Mouse (Mus musculus) heart, embryonic 11.5 days (tissue): ENCODE measurements around the gene Ptpn5. TPM values are rescaled to one million over a fixed set of nuclear protein-coding genes. Genes with fewer than 3 reads are reported as not detected.

Source experiments
- ATAC-seq: fragments of 200-750 bp; cut with Nextera tagmentation; replicated peaks from 2 replicates; pipeline ENCODE4 v1.8.0; 2017; ENCODE audit warnings: moderate library complexity; ENCODE audit not compliant: insufficient number of reproducible peaks, low FRiP score, low TSS enrichment
- H3K27ac ChIP-seq: fragments of 300-500 bp; sonication (generic); 2 replicates; pipeline ENCODE4 v1.5.1; 2014; ENCODE audit warnings: mild to moderate bottlenecking, low read depth, low read length
- H3K27me3 ChIP-seq: fragments of 300-500 bp; sonication (generic); 2 replicates; pipeline ENCODE4 v1.6.1; 2014; ENCODE audit warnings: mild to moderate bottlenecking, low read length, mixed read lengths; ENCODE audit not compliant: control insufficient read depth, insufficient read depth
- H3K36me3 ChIP-seq: fragments of 300-500 bp; sonication (generic); 2 replicates; pipeline ENCODE4 v1.6.1; 2014; ENCODE audit warnings: mild to moderate bottlenecking, low read length, moderate library complexity, mixed read lengths; ENCODE audit not compliant: control insufficient read depth, insufficient read depth
- H3K4me1 ChIP-seq: fragments of 300-500 bp; sonication (generic); 2 replicates; pipeline ENCODE4 v1.6.1; 2014; ENCODE audit warnings: low read length; ENCODE audit not compliant: control insufficient read depth, insufficient read depth
- H3K4me2 ChIP-seq: fragments of 300-500 bp; sonication (generic); 2 replicates; pipeline ENCODE4 v1.6.1; 2014; ENCODE audit warnings: mild to moderate bottlenecking, moderate library complexity
- H3K4me3 ChIP-seq: fragments of 300-500 bp; sonication (generic); 2 replicates; pipeline ENCODE4 v1.5.1; 2014; ENCODE audit warnings: low read depth, low read length
- H3K9ac ChIP-seq: fragments of 300-500 bp; sonication (generic); 2 replicates; pipeline ENCODE4 v1.6.1; 2014; ENCODE audit warnings: mild to moderate bottlenecking, low read depth, low read length, moderate library complexity
- H3K9me3 ChIP-seq: fragments of 300-500 bp; sonication (generic); replicated peaks from 2 replicates; pipeline ENCODE4 v1.6.1; 2016; ENCODE audit warnings: low read length; ENCODE audit not compliant: control insufficient read depth
- whole genome bisulfite sequencing: fragments of 180-500 bp; shearing (Covaris S2); extraction: QIAGEN DNeasy Blood & Tissue Kit; methylation state at CpG from one replicate; pipeline ENCODE4 v1.1.7; 2014; ENCODE audit not compliant: insufficient replicate concordance; 5-methylcytosine and 5-hydroxymethylcytosine counted together
- polyA plus RNA-seq: library from polyadenylated mRNA; unstranded; fragments of >200 nt; fragmentation: Nextera tagmentation; extraction: Ambion mirVana; gene quantifications from 2 replicates; pipeline ENCODE4 v1.2.1, GENCODE M21; 2014

Gene Ptpn5
- polyA plus RNA-seq, 1 experiment from 2014 or later: 0.07 TPM

- H3K4me1 ChIP-seq: peaks cover 6% of the 10 kb centered on the region; the same call in 1 of the 2 replicates
- ATAC-seq: no peak
- peaks cover 62% of the 10 kb centered on the region for H3K27me3 ChIP-seq
- 28% methylated on average over 8 of the region's 8 CpGs for WGBS
- H3K4me3 ChIP-seq: no peak overlapping the region
- no peaks in the 10 kb centered on the region for H3K9me3 ChIP-seq
- H3K4me2 ChIP-seq: no peak overlapping the region
- H3K9ac ChIP-seq: no peak overlapping the region
- no peak overlapping the region for H3K27ac ChIP-seq
- no peaks in the 10 kb centered on the region for H3K36me3 ChIP-seq
These were observed 2.2 kb downstream of the Ptpn5 start for GRCm38 (mm10) chr7:47131258-47131657.

GRCm38 (mm10) chr7:47122026-47122425 lies 11.5 kb downstream of the Ptpn5 start:
- Histone ChIP-seq H3K4me2 (no peak overlapping the region), H3K9me3 (no peaks in the 10 kb centered on the region), H3K4me1 (no peaks in the 10 kb centered on the region), H3K9ac (no peak overlapping the region), H3K4me3 (no peak overlapping the region), H3K36me3 (no peaks in the 10 kb centered on the region), H3K27me3 (0 out of 2 replicates have a peak, but pooled peaks cover 1% of the 10 kb centered on the region), H3K27ac (no peak overlapping the region)
- no peak for ATAC-seq
- 85% methylated on average over 3 of the region's 3 CpGs for WGBS

GRCm38 (mm10) chr7:47116666-47117065 lies 16.8 kb downstream of the Ptpn5 start:
- Histone ChIP-seq H3K27me3 (0 out of 2 replicates have a peak, but pooled peaks cover 2% of the 10 kb centered on the region), H3K4me3 (no peak overlapping the region), H3K4me1 (no peaks in the 10 kb centered on the region), H3K9ac (no peak overlapping the region), H3K27ac (no peak overlapping the region), H3K9me3 (no peaks in the 10 kb centered on the region), H3K36me3 (no peaks in the 10 kb centered on the region), H3K4me2 (no peak overlapping the region)
- no peak for ATAC-seq
- 74% methylated on average over 6 of the region's 6 CpGs for WGBS

GRCm38 (mm10) chr7:47115491-47115890 lies 18.0 kb downstream of the Ptpn5 start:
- no peak for ATAC-seq
- H3K27me3 ChIP-seq: 0 out of 2 replicates have a peak, but pooled peaks cover 2% of the 10 kb centered on the region
- H3K4me2 ChIP-seq: no peak overlapping the region
- WGBS: 79% methylated on average over 2 of the region's 2 CpGs
- no peak overlapping the region for H3K9ac ChIP-seq
- H3K36me3 ChIP-seq: no peaks in the 10 kb centered on the region
- H3K27ac ChIP-seq: no peak overlapping the region
- H3K9me3 ChIP-seq: no peaks in the 10 kb centered on the region
- no peak overlapping the region for H3K4me3 ChIP-seq
- no peaks in the 10 kb centered on the region for H3K4me1 ChIP-seq

GRCm38 (mm10) chr7:47113383-47113782 lies 20.1 kb downstream of the Ptpn5 start:
- Histone ChIP-seq H3K4me2 (no peak overlapping the region), H3K4me3 (no peak overlapping the region), H3K4me1 (no peaks in the 10 kb centered on the region), H3K36me3 (no peaks in the 10 kb centered on the region), H3K9me3 (no peaks in the 10 kb centered on the region), H3K27me3 (0 out of 2 replicates have a peak, but pooled peaks cover 2% of the 10 kb centered on the region), H3K9ac (no peak overlapping the region), H3K27ac (no peak overlapping the region)
- ATAC-seq: no peak
- WGBS: 78% methylated on average over 7 of the region's 7 CpGs

GRCm38 (mm10) chr7:47112036-47112435 lies 21.4 kb downstream of the Ptpn5 start:
- H3K27ac ChIP-seq: no peak overlapping the region
- H3K27me3 ChIP-seq: 0 out of 2 replicates have a peak, but pooled peaks cover 1% of the 10 kb centered on the region
- H3K36me3 ChIP-seq: no peaks in the 10 kb centered on the region
- H3K4me2 ChIP-seq: no peak overlapping the region
- no peaks in the 10 kb centered on the region for H3K4me1 ChIP-seq
- H3K4me3 ChIP-seq: no peak overlapping the region
- ATAC-seq: no peak
- no peak overlapping the region for H3K9ac ChIP-seq
- 88% methylated on average over 5 of the region's 5 CpGs for WGBS
- H3K9me3 ChIP-seq: no peaks in the 10 kb centered on the region

GRCm38 (mm10) chr7:47111121-47111520 lies 22.4 kb downstream of the Ptpn5 start:
- 55% methylated on average over 3 of the region's 3 CpGs for WGBS
- H3K4me1 ChIP-seq: no peaks in the 10 kb centered on the region
- H3K4me2 ChIP-seq: no peak overlapping the region
- H3K36me3 ChIP-seq: no peaks in the 10 kb centered on the region
- no peak for ATAC-seq
- H3K27me3 ChIP-seq: no peaks in the 10 kb centered on the region
- no peaks in the 10 kb centered on the region for H3K9me3 ChIP-seq
- no peak overlapping the region for H3K9ac ChIP-seq
- no peak overlapping the region for H3K4me3 ChIP-seq
- H3K27ac ChIP-seq: no peak overlapping the region

GRCm38 (mm10) chr7:47110511-47110910 lies 23.0 kb downstream of the Ptpn5 start:
- Histone ChIP-seq H3K4me2 (no peak overlapping the region), H3K9me3 (no peaks in the 10 kb centered on the region), H3K27ac (no peak overlapping the region), H3K4me3 (no peak overlapping the region), H3K36me3 (no peaks in the 10 kb centered on the region), H3K4me1 (no peaks in the 10 kb centered on the region), H3K9ac (no peak overlapping the region), H3K27me3 (no peaks in the 10 kb centered on the region)
- 67% methylated on average over 7 of the region's 7 CpGs for WGBS
- ATAC-seq: no peak

GRCm38 (mm10) chr7:47108779-47109189 lies 24.7 kb downstream of the Ptpn5 start:
- Histone ChIP-seq H3K27ac (no peak overlapping the region), H3K4me1 (no peaks in the 10 kb centered on the region), H3K27me3 (no peaks in the 10 kb centered on the region), H3K9me3 (no peaks in the 10 kb centered on the region), H3K36me3 (no peaks in the 10 kb centered on the region), H3K4me3 (no peak overlapping the region), H3K4me2 (no peak overlapping the region), H3K9ac (no peak overlapping the region)
- 83% methylated on average over 13 of the region's 13 CpGs for WGBS
- ATAC-seq: no peak
